Mouse (Mus musculus) heart, postnatal 0 days (tissue): ENCODE measurements around the gene Gabarap.

Experiments used
- CTCF ChIP-seq: IDR thresholded peaks from 2 replicates; pipeline ENCODE4 v1.5.1; 2016; ENCODE audit warnings: antibody characterized with exemption, control low read depth, low read depth
- EP300 ChIP-seq: IDR thresholded peaks from 2 replicates; pipeline ENCODE4 v1.6.1; 2016; ENCODE audit warnings: antibody characterized with exemption, low read depth

DNA sequence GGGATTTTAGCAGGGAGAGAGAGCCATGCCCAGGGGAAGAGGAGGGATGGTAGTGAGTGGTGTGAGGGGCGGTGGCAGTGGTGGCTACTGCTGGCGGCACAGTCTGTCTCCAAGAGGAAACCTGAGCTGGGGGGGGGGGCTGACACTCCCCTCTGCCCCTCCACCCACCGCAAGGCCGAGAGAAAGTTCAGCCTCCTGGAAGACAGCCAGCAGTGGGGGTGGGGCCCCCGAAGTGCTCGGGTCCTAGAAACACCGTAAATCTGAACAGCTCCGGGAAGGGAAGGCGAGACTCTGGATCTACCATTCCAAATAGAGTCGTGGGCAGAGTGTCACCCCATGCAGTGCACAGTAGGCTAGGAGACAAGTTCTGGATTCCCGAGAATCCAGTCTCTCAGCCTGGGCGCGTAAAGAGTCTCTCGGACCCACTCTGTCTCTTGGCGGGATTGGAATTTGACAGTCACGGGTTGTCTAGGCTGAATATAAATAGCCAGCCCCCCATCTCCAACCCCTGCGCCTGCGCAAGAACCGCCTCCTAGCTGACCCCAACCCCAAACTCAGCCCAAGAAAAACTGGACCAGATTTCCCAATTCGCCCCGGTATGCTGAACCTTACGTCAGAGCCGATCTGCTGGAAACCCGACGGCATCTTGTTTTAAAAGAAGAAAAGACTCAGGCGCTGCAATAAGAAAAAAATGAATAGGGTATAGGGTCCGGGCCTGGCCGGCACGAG is 43.4 kb upstream of the Gabarap start:
- no peak for TF ChIP-seq CTCF
- TF ChIP-seq EP300: peak; percentile 67; the same call in 1 of the 2 replicates
